Mouse (Mus musculus): ENCODE data around the gene Glod4.

Gene Glod4

GRCm38 (mm10) chr11:76148055-76149008 lies 95.2 kb downstream of the Glod4 start:
- DNase-seq (ENCODE audit: extremely low spot score, low spot score): no peak

- no peak for DNase-seq (ENCODE audit: extremely low spot score, low spot score)
Measured at GRCm38 (mm10) chr11:76146187-76147010, 97.1 kb downstream of the Glod4 start.

GRCm38 (mm10) chr11:76145169-76145568 lies 98.4 kb downstream of the Glod4 start:
- no peak for DNase-seq (ENCODE audit: extremely low spot score, low spot score)

DNA sequence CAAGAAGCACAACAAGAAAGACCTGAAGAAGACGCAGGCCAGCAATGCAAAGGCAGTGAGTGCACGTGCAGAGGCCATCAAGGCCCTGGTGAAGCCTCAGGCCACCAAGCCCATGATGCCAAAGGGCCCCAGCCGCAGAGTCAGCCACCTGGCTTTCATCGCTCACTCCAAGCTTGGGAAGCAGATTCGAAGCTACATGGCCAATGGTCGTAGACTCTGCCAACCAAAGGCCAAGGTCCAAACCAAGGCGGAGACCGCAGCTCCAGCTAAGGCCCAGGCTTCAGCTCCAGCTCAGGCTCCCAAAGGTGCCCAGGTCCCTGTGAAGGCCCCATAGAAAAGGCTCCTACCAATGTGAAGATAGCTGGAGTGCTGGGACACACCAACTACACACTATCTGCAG lies 99.1 kb downstream of the Glod4 start:
- DNase-seq (ENCODE audit: extremely low spot score, low spot score): no peak

- no peak for DNase-seq (ENCODE audit: extremely low spot score, low spot score)
Measured at GRCm38 (mm10) chr11:76137996-76138395, 105.5 kb downstream of the Glod4 start.

DNA sequence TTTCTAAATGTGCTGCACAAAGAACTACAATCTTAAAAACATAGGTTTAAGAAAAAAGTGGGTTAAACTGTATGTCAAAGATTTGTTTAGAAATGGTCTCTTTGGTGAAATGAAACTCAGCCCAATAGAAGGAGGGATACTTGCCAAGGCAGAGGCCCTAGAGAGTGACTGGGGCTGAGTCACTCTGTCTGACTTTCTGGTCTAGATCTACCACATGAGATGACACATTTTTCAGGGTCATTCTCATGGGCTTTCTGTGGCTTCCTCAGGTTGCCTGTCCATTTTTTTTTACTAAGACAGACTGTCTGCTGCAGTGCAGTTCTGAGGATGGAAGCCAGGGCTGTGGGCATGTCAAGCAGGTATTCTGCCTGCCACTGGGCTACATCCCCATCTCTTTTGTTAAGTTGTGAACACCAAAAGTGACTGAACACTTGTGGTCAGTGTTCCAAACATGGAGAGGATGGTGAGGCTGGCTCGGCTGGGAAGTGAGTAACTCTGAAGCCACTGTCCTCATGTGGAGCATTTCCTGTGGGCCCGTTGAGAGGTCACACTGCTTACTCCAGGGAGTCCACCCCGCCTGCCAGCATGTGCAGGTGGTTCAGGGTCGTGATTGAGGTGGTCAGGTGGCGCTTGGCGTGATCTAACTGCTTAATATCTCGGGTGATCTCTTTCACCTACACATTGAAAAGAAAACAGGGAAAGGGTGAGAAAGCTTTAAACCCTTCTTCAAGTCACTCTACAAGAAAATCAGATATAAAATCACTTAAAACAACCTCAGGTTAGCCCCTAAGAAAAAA lies 107.7 kb downstream of the Glod4 start:
- DNase-seq (ENCODE audit: extremely low spot score, low spot score): no peak

- no peak for DNase-seq (ENCODE audit: extremely low spot score, low spot score)
Measured at GRCm38 (mm10) chr11:76130859-76131258, 112.7 kb downstream of the Glod4 start.

DNA sequence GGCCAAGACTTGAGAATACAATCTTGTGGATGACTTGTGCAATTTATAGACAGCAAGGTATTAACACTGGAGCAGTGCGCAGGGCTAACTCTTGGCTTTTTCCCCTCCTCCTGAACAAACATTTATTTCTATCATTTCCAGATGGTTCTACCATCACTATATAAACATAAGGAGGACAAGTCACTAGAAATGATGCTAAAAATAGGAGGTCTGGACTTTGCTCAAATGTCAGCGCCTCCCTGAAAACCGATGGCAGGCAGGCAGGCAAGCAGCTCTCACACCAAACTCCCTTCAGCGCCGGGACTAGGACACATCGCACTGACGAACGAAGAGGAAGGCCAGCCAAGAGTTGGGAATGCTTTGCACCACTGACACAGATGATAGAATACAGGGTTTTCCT lies 118.1 kb downstream of the Glod4 start:
- DNase-seq (ENCODE audit: extremely low spot score, low spot score): peak; percentile 16

GRCm38 (mm10) chr11:76123517-76123916 lies 120.0 kb downstream of the Glod4 start:
- no peak for DNase-seq (ENCODE audit: extremely low spot score, low spot score)

DNA sequence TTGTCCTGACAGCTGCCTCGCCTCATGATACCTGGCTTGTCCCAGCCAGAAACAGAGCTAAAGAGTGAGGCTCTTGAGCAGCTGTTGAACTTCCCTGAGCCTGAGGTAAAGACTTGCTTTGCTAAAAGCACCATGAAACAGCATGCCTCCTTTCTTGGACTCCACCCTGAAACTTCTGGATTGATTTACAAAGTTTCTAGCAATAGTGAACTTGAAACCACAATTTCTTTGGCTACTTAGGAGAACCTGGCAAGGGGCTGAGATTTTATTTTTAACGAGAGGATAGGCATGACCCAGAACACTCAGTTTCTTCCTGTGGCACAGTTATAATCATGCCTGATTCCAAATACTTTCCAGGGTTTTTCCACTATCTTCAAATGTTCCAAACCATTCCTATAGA lies 121.0 kb downstream of the Glod4 start:
- no peak for DNase-seq (ENCODE audit: extremely low spot score, low spot score)

- DNase-seq (ENCODE audit: extremely low spot score, low spot score): no peak
Measured at GRCm38 (mm10) chr11:76121086-76121485, 122.4 kb downstream of the Glod4 start.

DNA sequence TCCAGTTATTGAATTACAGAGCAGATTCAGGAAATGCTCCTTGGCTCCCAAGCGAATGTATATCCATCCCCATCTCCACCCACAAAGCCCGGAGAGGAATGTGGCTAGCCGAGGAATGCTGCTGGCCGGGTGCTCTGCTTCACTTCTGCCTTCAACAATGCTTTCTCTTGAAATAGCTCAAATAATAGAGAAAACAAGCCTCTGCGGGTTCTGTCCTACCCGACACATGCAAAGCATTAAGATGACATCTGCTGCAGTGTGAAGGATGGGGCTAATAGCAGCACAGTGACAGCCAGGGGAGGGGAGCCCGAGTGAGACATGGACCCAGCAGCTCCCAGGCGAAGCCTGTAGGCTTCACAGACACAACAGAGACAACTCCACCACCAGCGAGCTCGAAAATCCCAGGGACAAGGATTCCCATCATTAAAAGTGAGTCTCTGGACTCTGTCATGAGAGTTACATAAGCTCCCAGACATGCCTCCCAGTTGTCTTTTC lies 123.1 kb downstream of the Glod4 start:
- peak; percentile 20 for DNase-seq (ENCODE audit: extremely low spot score, low spot score)

DNA sequence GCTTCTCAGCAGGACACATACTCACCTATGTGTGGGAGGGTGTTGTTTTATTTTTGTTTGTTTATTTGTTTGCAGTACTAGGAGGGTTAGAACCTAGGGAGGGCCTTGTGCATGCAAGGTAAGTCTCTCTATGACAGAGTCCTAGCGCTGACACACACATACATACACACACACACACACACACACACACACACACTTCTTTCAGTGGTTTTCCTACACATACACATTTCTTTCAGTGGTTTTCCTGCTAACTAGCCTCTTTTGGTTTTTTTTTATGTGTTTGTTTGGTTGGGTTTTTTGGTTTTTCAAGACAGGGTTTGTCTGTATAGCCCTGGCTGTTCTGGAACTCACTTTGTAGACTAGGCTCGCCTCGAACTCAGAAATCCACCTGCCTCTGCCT lies 133.1 kb downstream of the Glod4 start:
- DNase-seq (ENCODE audit: extremely low spot score, low spot score): no peak

GRCm38 (mm10) chr11:76106551-76107496 lies 136.7 kb downstream of the Glod4 start:
- no peak for DNase-seq (ENCODE audit: extremely low spot score, low spot score)

DNA sequence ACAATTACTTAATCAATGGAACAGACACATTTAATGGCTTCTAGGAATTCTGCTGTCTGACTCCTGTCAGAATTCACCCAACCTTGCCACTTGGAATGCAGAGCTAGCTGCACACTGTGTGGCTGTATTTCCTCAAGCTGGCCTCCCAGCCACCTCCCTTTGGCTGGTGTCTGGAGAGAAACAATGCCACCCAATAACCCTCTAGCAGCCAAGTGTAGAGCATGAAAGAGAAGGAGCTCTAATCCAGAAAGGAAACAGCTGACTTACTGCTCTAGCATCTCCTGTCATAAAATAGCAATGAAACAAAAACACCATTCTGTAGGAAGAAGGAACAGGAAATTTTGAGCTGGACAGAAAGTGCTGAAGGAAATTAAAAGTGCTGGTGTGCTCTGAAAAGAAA lies 142.4 kb downstream of the Glod4 start:
- DNase-seq (ENCODE audit: extremely low spot score, low spot score): no peak

DNA sequence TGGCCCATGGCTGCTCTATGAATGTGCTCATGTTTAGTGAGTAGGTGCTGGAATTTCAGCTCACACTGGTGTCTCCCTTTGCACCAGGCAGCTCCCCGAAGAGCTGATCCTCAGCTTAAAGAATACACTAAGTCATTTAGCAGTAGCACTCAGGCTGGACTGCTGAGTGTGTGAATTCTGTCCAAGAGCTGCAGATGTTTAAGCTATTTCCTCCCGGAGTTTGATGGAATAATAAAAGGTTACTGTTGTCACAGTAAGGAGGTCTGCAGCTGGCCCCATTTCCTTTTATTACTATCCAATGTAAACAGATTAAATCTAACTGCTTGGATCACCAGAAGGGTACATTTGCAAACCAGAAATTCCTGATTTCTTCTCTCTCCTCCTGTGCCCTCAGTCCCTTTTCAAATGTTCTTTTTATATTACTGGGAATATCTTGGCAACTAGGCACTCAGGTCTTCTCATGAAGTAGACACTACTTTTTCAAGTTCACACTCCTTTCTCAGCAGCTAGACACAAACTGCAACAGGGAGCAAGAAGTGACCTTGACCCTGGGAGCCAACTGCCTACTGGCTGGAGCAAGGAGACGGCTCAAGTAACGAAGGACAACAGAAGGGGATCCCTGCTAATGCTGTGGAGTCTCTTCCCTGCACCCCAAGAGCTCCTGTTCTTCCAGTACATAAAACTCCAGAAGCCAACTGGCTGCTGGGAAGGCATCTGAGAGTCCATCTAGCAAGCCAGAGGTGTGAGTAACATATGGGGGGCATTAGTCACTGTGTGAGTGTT lies 144.1 kb downstream of the Glod4 start:
- DNase-seq (ENCODE audit: extremely low spot score, low spot score): no peak

GRCm38 (mm10) chr11:76093610-76094009 lies 149.9 kb downstream of the Glod4 start:
- no peak for DNase-seq (ENCODE audit: extremely low spot score, low spot score)

DNA sequence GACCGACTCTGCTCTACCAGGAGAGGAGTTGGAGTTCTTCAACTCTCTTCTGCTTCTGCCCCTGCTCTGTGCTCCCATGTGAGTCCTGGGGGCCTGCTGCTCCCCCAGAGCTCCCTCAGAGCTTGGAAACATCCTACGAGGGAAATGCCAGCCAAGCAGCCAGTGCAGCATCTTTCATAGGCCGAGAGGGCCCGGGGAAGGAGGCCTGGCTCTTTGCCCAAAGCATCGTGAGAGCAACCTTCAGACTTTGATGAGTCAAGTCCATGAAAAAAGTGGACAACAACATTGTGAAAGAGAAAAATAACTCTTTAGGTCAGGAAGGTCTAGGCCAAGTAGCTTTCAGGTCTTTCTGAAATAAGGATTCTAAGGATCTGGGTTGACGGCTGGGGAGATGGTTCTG lies 153.7 kb downstream of the Glod4 start:
- no peak for DNase-seq (ENCODE audit: extremely low spot score, low spot score)

- DNase-seq (ENCODE audit: extremely low spot score, low spot score): no peak
Measured at GRCm38 (mm10) chr11:76088506-76088905, 155.0 kb downstream of the Glod4 start.

Measured in neural tube, embryonic 10.5 days (tissue).